Mouse (Mus musculus) adrenal gland, adult 18-20 months (tissue): ENCODE data around the gene Phactr2. TPM values are rescaled to one million over a fixed set of nuclear protein-coding genes. Genes with fewer than 3 reads are reported as not detected.

Experiments used
- DNase-seq, 2 experiments: peaks; one replicate each; pipeline ENCODE4 v3.0.0; 2021 to 2022; ENCODE audit warnings: low spot score in 2 of 2
- total RNA-seq, 2 experiments: library from RNA; stranded (reverse); gene quantifications; 1 replicate in 1 of 2; 2 replicates in 1 of 2; pipeline ENCODE4 v1.2.3; 2021

Phactr2 gene
- total RNA-seq, 2 experiments from 2014 or later, result 23.5 to 24.2 TPM

- DNase-seq, result no peak
Observed at GRCm38 (mm10) chr10:13175866-13176265, 298.3 kb downstream of the Phactr2 start.

GRCm38 (mm10) chr10:13172798-13173221 lies 301.4 kb downstream of the Phactr2 start:
- DNase-seq, result no peak

GRCm38 (mm10) chr10:13171461-13171860 lies 302.8 kb downstream of the Phactr2 start:
- DNase-seq, result no peak

GRCm38 (mm10) chr10:13170739-13171448 lies 303.3 kb downstream of the Phactr2 start:
- no peak for DNase-seq

GRCm38 (mm10) chr10:13168461-13168860 lies 305.8 kb downstream of the Phactr2 start:
- DNase-seq, result no peak

- no peak for DNase-seq
Observed at GRCm38 (mm10) chr10:13162031-13162430, 312.2 kb downstream of the Phactr2 start.

- no peak for DNase-seq
Observed at GRCm38 (mm10) chr10:13160913-13161312, 313.3 kb downstream of the Phactr2 start.

Other genes with a start within 250 kb of the Phactr2 start
- gene Fuca2, start 25.1 kb upstream of the Phactr2 start, total RNA-seq, result 10 to 100 TPM; 23.4 to 25.0 TPM
- 1 to 10 TPM; 2.1 to 3.5 TPM for gene Adat2, start 78.5 kb upstream of the Phactr2 start, total RNA-seq
- 10 to 100 TPM; 30.0 to 40.5 TPM for gene Pex3, start 78.7 kb upstream of the Phactr2 start, total RNA-seq